Mouse (Mus musculus): Measurements from ENCODE around the gene Slc9a9.

DNA sequence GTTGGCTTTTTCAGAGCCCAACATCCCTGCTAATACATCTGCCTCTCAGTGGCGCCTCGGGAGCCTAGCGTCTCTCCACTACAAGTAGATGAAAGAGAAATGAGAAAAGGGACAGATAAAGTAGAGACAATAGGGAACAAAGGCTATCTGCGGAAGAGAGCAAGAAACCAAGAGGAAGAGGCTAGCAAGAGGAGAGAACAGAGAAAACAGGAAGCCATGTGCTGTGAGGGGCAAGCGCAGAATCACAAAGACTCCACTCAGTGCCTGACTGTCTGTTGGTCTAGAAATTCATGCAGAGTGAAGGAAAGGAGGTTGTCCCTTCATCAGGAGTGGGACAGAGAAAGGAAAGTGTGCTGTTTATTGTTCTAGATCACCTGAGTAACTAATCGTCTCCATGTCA, 16.5 kb upstream of the Slc9a9 start:
- no peak for TF ChIP-seq CTCF (IDR thresholded peaks at IDR 0.05; ENCODE audit: control insufficient read depth, insufficient read depth, low read length)
- no peak for TF ChIP-seq POLR2A (IDR thresholded peaks at IDR 0.05; ENCODE audit: borderline replicate concordance, control insufficient read depth, low read depth, low read length)

All from bone marrow, adult 2 months (tissue).